Mouse (Mus musculus): ENCODE measurements around the gene Incenp. TPM values are rescaled to one million over a fixed set of nuclear protein-coding genes. Genes with fewer than 3 reads are reported as not detected.
A peak's percentile ranks its signal among the peaks of the same experiment; 100 is the strongest.
"Not testable (repeated sequence)": the region's sequence is repeated elsewhere in the genome, so short reads cannot be mapped to it uniquely, and the experiment has no call there.

Incenp gene
- polyA plus RNA-seq, 1 experiment: 17.2 TPM

- Histone ChIP-seq H3K4me3 (ENCODE audit: extremely low read depth, insufficient read depth, insufficient read length) (no peak overlapping the region), H3K4me1 (ENCODE audit: control insufficient read depth, insufficient read depth, insufficient read length) (peaks cover 7% of the 10 kb centered on the region; the same call in 1 of the 2 replicates), H3K27me3 (ENCODE audit: control insufficient read depth, insufficient read depth, low read length) (no peaks in the 10 kb centered on the region), H3K27ac (ENCODE audit: insufficient read depth, low read length) (no peak overlapping the region), H3K36me3 (ENCODE audit: control insufficient read depth, insufficient read depth, low read length) (no peaks in the 10 kb centered on the region)
- 36% methylated on average over 9 of the region's 9 CpGs for WGBS
- no peak for DNase-seq (ENCODE audit: low read depth in 1 of 2, low spot score in 2 of 2)
- TF ChIP-seq CTCF (IDR thresholded peaks at IDR 0.05; ENCODE audit: extremely low read depth, insufficient read depth, insufficient read length, insufficient replicate concordance): no peak
These were observed 19.0 kb upstream of the Incenp start for GRCm38 (mm10) chr19:9918176-9918861.

DNA sequence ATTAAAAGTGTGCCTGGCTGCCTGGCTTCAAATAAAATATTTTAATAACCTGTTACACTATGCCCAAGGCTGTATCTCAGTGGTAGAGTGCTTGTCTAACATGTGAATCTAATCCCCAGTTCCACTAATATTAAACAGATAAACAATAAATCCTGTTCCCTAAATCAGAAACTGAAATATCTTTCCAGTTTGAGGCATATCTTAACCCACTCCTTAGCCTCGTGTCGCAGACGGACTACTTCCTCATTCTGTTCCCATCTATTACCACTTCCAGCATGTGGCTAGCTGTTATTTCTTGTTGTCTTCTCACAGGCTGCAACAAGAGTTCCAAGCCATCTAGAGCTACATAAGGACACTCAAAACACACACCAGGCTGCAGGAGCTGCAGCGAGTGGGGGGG, 18.4 kb upstream of the Incenp start:
- no peak overlapping the region for H3K4me3 ChIP-seq (ENCODE audit: extremely low read depth, insufficient read depth, insufficient read length)
- WGBS: 18% methylated on average over 4 of the region's 4 CpGs
- H3K27ac ChIP-seq (ENCODE audit: insufficient read depth, low read length): no peak overlapping the region
- H3K4me1 ChIP-seq (ENCODE audit: control insufficient read depth, insufficient read depth, insufficient read length): peaks cover 7% of the 10 kb centered on the region; the same call in 1 of the 2 replicates
- H3K27me3 ChIP-seq (ENCODE audit: control insufficient read depth, insufficient read depth, low read length): no peaks in the 10 kb centered on the region
- TF ChIP-seq CTCF (IDR thresholded peaks at IDR 0.05; ENCODE audit: extremely low read depth, insufficient read depth, insufficient read length, insufficient replicate concordance) (no peak), POLR2A (IDR thresholded peaks at IDR 0.05; ENCODE audit: low read depth, low read length) (no peak)
- no peaks in the 10 kb centered on the region for H3K36me3 ChIP-seq (ENCODE audit: control insufficient read depth, insufficient read depth, low read length)
- DNase-seq (ENCODE audit: low read depth in 1 of 2, low spot score in 2 of 2): no peak

DNA sequence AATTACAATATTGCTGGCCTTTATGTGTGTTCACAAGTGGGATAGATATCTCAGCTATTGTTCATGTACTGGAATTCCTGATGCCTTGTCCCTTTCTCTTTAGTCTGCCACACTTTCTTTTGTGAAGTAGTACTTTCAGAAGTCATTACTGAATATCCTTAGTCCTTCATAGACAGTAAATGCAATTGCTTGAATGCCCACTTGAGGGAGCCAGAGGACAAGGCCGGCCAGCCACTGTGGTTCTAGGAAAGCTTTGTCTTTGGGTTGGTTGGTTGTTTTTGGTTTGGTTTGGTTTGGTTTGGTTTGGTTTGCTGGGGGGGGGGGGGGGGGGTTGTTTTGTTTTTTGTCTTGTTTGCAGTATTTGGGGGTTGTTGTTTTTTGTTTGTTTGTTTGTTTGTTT, 16.6 kb upstream of the Incenp start:
- TF ChIP-seq CTCF (IDR thresholded peaks at IDR 0.05; ENCODE audit: extremely low read depth, insufficient read depth, insufficient read length, insufficient replicate concordance) (peak; percentile 93; the same call in 1 of the 2 replicates), POLR2A (IDR thresholded peaks at IDR 0.05; ENCODE audit: low read depth, low read length) (no peak)
- 0% methylated on average over 1 of the region's 1 CpGs for WGBS
- no peak overlapping the region for H3K4me3 ChIP-seq (ENCODE audit: extremely low read depth, insufficient read depth, insufficient read length)
- no peak overlapping the region for H3K27ac ChIP-seq (ENCODE audit: insufficient read depth, low read length)
- H3K27me3 ChIP-seq (ENCODE audit: control insufficient read depth, insufficient read depth, low read length): no peaks in the 10 kb centered on the region
- peaks cover 9% of the 10 kb centered on the region; the same call in 1 of the 2 replicates for H3K4me1 ChIP-seq (ENCODE audit: control insufficient read depth, insufficient read depth, insufficient read length)
- H3K36me3 ChIP-seq (ENCODE audit: control insufficient read depth, insufficient read depth, low read length): no peaks in the 10 kb centered on the region
- DNase-seq (ENCODE audit: low read depth in 1 of 2, low spot score in 2 of 2): peak; percentile 60 to 83

DNA sequence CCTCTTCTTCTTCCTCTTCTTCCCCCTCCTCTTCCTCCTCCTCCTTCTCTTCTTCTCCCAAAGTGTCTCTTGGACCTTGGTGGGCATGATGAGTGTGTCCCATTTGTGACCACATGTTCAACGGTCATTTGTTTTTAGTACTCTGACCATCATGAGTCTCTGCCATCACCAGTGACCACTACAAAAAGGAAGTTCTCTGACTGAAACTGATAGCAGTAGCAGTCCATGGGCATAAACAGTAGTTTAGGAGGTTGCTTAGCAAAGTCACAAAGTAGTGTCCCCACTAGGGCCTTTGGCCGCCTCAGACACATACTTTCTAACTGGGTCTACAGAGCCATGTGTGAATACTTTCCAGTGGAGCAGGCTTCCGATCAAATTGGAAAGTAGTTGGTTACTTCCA, 15.0 kb upstream of the Incenp start:
- peaks cover 9% of the 10 kb centered on the region; the same call in 1 of the 2 replicates for H3K4me1 ChIP-seq (ENCODE audit: control insufficient read depth, insufficient read depth, insufficient read length)
- no peak for DNase-seq (ENCODE audit: low read depth in 1 of 2, low spot score in 2 of 2)
- no peaks in the 10 kb centered on the region for H3K27me3 ChIP-seq (ENCODE audit: control insufficient read depth, insufficient read depth, low read length)
- WGBS: 80% methylated on average over 3 of the region's 3 CpGs
- TF ChIP-seq POLR2A (IDR thresholded peaks at IDR 0.05; ENCODE audit: low read depth, low read length): no peak
- no peak for TF ChIP-seq CTCF (IDR thresholded peaks at IDR 0.05; ENCODE audit: extremely low read depth, insufficient read depth, insufficient read length, insufficient replicate concordance)
- no peaks in the 10 kb centered on the region for H3K36me3 ChIP-seq (ENCODE audit: control insufficient read depth, insufficient read depth, low read length)
- no peak overlapping the region for H3K27ac ChIP-seq (ENCODE audit: insufficient read depth, low read length)
- H3K4me3 ChIP-seq (ENCODE audit: extremely low read depth, insufficient read depth, insufficient read length): no peak overlapping the region

DNA sequence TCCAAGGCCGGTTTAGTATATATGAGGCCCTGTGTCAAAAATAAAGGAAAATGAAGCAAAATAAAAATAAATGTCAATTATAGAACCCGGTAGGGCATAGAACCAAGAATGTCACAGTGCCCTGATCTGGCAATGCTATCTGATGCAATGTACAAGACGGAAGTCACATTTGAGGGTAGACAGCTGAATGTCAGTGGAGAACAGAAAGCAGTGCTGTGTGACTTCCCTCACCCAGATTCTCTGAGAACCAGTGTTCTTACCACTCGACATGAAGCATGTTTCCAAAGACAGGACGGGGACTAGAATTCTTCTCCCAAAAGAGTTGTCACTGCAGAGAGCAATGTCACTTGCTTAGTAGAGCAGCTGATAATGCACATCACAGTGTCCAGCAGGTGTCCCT, 14.4 kb upstream of the Incenp start:
- no peak for DNase-seq (ENCODE audit: low read depth in 1 of 2, low spot score in 2 of 2)
- TF ChIP-seq CTCF (IDR thresholded peaks at IDR 0.05; ENCODE audit: extremely low read depth, insufficient read depth, insufficient read length, insufficient replicate concordance) (no peak), POLR2A (IDR thresholded peaks at IDR 0.05; ENCODE audit: low read depth, low read length) (no peak)
- H3K27ac ChIP-seq (ENCODE audit: insufficient read depth, low read length): peak overlapping the region; percentile 44; the same call in 1 of the 2 replicates
- no peaks in the 10 kb centered on the region for H3K27me3 ChIP-seq (ENCODE audit: control insufficient read depth, insufficient read depth, low read length)
- H3K4me1 ChIP-seq (ENCODE audit: control insufficient read depth, insufficient read depth, insufficient read length): peaks cover 9% of the 10 kb centered on the region; the same call in 1 of the 2 replicates
- H3K36me3 ChIP-seq (ENCODE audit: control insufficient read depth, insufficient read depth, low read length): no peaks in the 10 kb centered on the region
- H3K4me3 ChIP-seq (ENCODE audit: extremely low read depth, insufficient read depth, insufficient read length): no peak overlapping the region
- 83% methylated on average over 5 of the region's 5 CpGs for WGBS

GRCm38 (mm10) chr19:9911314-9911754, 12.0 kb upstream of the Incenp start:
- peaks cover 2% of the 10 kb centered on the region; the same call in 1 of the 2 replicates for H3K4me1 ChIP-seq (ENCODE audit: control insufficient read depth, insufficient read depth, insufficient read length)
- peak; percentile 31 to 67 for DNase-seq (ENCODE audit: low read depth in 1 of 2, low spot score in 2 of 2)
- H3K27ac ChIP-seq (ENCODE audit: insufficient read depth, low read length): no peak overlapping the region
- TF ChIP-seq CTCF (IDR thresholded peaks at IDR 0.05; ENCODE audit: extremely low read depth, insufficient read depth, insufficient read length, insufficient replicate concordance) (peak; percentile 51; the same call in 1 of the 2 replicates), POLR2A (IDR thresholded peaks at IDR 0.05; ENCODE audit: low read depth, low read length) (no peak)
- H3K4me3 ChIP-seq (ENCODE audit: extremely low read depth, insufficient read depth, insufficient read length): no peak overlapping the region
- H3K36me3 ChIP-seq (ENCODE audit: control insufficient read depth, insufficient read depth, low read length): no peaks in the 10 kb centered on the region
- 15% methylated on average over 6 of the region's 6 CpGs for WGBS
- H3K27me3 ChIP-seq (ENCODE audit: control insufficient read depth, insufficient read depth, low read length): no peaks in the 10 kb centered on the region

- 89% methylated on average over 5 of the region's 5 CpGs for WGBS
- Histone ChIP-seq H3K27me3 (ENCODE audit: control insufficient read depth, insufficient read depth, low read length) (no peaks in the 10 kb centered on the region), H3K36me3 (ENCODE audit: control insufficient read depth, insufficient read depth, low read length) (no peaks in the 10 kb centered on the region), H3K4me1 (ENCODE audit: control insufficient read depth, insufficient read depth, insufficient read length) (peaks cover 2% of the 10 kb centered on the region; the same call in 1 of the 2 replicates), H3K27ac (ENCODE audit: insufficient read depth, low read length) (no peak overlapping the region), H3K4me3 (ENCODE audit: extremely low read depth, insufficient read depth, insufficient read length) (no peak overlapping the region)
- DNase-seq (ENCODE audit: low read depth in 1 of 2, low spot score in 2 of 2): no peak
- no peak for TF ChIP-seq POLR2A (IDR thresholded peaks at IDR 0.05; ENCODE audit: low read depth, low read length)
- no peak for TF ChIP-seq CTCF (IDR thresholded peaks at IDR 0.05; ENCODE audit: extremely low read depth, insufficient read depth, insufficient read length, insufficient replicate concordance)
These were observed 10.0 kb upstream of the Incenp start for GRCm38 (mm10) chr19:9909351-9909750.

DNA sequence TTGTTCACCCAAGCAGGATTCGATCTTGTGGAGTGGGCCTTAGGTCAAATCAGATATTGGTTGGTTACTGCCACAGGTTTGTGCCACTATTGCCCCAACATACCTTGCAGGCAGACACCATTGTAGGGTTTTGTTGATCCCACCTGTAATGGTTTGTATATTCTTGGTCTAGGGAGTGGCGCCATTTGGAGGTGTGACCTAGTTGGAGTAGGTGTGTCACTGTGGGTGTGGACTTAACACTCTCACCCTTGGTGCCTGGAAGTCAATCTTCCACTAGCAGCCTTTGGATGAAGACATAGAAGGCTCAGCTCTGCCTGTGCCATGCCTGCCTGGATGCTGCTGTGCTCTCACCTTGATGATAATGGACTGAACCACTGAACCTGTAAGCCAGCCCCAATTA, 1.3 kb upstream of the Incenp start:
- H3K27me3 ChIP-seq (ENCODE audit: control insufficient read depth, insufficient read depth, low read length); H3K36me3 ChIP-seq (ENCODE audit: control insufficient read depth, insufficient read depth, low read length); H3K27ac ChIP-seq (ENCODE audit: insufficient read depth, low read length); DNase-seq (ENCODE audit: low read depth in 1 of 2, low spot score in 2 of 2); H3K4me3 ChIP-seq (ENCODE audit: extremely low read depth, insufficient read depth, insufficient read length): not testable (repeated sequence)
- H3K4me1 ChIP-seq (ENCODE audit: control insufficient read depth, insufficient read depth, insufficient read length): peaks cover 11% of the 10 kb centered on the region; the same call in 1 of the 2 replicates
- WGBS: 96% methylated on average over 2 of the region's 2 CpGs

All from spleen, adult 2 months (tissue).